Mouse (Mus musculus): ENCODE results near the gene Nr0b1.

The Nr0b1 gene

DNA sequence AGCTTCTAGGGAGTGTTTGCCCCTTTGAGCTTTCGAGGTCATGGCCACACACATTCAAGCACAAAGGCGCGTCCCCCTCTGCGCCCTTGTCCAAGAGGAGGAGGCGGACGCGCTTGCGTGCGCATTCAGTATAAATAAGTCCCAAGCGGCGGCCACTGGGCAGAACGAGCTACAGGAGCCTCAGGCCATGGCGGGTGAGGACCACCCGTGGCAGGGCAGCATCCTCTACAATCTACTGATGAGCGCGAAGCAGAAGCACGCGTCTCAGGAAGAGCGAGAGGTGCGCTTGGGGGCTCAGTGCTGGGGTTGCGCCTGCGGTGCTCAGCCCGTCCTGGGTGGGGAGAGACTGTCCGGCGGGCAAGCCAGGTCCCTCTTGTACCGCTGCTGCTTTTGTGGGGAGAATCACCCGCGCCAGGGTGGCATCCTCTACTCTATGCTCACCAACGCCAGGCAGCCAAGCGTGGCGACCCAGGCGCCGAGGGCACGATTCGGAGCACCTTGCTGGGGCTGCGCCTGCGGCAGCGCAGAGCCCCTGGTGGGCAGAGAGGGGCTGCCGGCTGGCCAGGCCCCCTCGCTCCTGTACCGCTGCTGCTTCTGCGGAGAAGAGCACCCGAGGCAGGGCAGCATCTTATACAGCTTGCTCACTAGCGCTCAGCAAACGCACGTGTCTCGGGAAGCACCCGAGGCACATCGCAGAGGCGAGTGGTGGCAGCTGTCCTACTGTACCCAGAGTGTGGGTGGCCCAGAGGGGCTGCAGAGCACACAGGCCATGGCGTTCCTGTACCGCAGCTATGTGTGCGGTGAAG lies at the start of gene Nr0b1:
TSS of gene Nr0b1 (plus strand) at position 151 of the 806 bp plus-strand sequence.
- no peak for DNase-seq (ENCODE audit: low spot score in 2 of 2)

DNA sequence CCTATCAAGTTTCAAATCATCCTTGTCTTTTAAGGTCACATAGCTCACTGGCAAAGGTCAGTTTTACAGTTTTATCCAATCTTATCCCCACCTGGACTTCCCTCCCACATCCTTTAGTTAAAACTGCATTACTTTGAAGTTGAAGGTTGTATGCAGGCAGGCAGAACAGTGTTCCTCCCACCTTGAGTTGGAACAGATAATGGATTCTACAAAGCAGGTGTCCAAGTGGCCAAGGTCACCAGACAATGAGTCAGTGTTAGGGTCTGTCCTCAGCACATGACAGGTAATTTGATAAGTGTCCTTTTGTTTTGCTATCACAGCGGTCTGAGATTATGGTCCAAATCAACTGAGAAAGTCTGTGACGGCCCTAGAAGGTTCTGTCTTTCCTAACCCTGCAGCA lies 4.3 kb upstream of the Nr0b1 start:
- no peak for DNase-seq (ENCODE audit: low spot score in 2 of 2)

DNA sequence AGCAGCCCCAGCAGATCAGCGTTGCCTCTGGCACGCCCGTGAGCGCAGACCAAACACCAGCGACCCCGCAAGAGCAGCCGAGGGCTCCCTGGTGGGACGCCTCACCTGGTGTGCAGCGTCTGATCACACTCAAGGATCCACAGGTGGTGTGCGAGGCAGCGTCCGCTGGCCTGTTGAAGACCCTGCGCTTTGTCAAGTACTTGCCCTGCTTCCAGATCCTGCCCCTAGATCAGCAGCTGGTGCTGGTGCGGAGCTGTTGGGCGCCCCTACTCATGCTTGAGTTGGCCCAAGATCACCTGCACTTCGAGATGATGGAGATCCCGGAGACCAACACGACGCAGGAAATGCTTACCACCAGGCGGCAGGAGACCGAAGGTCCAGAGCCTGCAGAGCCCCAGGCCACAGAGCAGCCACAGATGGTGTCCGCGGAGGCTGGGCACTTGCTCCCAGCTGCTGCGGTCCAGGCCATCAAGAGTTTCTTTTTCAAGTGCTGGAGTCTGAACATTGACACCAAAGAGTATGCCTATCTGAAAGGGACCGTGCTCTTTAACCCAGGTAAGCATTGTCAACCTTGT lies 943 bp downstream of the Nr0b1 start:
- DNase-seq (ENCODE audit: low spot score in 2 of 2), result no peak

DNA sequence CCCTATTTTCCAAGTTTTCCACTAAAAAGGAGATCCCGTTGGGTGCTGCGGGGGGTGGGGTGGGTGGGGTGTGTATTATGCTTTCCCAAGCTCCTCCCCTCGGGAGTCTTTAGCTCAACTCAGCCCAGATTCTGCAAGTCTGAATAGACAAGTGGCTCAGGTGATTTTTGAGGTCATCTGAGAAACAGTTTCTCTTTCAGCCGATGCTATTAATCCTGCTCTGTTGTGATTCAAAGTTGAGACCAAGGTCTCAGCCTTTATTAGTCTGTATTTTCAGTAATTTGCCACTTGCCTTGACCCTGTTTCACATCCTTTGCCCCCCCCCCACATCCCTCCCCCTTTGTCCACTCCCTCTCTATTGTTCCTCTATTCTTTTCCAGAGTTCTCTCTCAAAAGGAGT lies 1.8 kb downstream of the Nr0b1 start:
- DNase-seq (ENCODE audit: low spot score in 2 of 2), result no peak

DNA sequence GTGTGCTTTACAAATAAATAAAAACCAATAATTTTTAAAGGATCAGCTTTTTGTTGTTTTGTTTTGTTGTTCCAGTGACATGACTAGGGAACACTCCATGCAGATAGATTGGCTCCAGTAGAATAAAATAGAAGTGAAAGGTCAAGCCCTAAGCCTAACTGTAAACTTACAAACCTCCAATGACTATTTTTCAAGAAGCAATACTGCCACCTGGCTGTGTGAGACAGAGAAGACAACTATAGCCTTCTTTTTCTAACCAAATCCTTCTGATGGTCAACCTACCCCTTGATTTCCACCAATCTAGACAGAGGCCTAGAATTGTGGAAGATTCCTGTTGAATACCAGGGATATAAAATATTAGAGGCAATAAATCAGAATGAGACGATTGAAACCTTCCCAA lies 45.7 kb downstream of the Nr0b1 start:
- no peak for DNase-seq (ENCODE audit: low spot score in 2 of 2)

All from natural killer cell, adult 2 months (primary cell).